Mouse (Mus musculus): Measurements from ENCODE around the gene Nup43. TPM values are rescaled to one million over a fixed set of nuclear protein-coding genes. Genes with fewer than 3 reads are reported as not detected.

Gene Nup43
- polyA plus RNA-seq, 1 experiment: 15.4 TPM

GRCm38 (mm10) chr10:7680731-7681301 is 13.5 kb downstream of the Nup43 start, which contains the start of the genes Pcmt1 and Lats1:
Gene Pcmt1 (minus strand): TSS chr10:7681136.
Gene Lats1 (plus strand): TSS chr10:7681214.
- Histone ChIP-seq H3K4me2 (ENCODE audit: low read depth) (peak within 1 kb of the TSS; percentile 89), H3K79me2 (ENCODE audit: control insufficient read depth, insufficient read depth) (peaks cover 80% of the 10 kb centered on the region), H3ac (ENCODE audit: control insufficient read depth, insufficient read length) (peak within 1 kb of the TSS; percentile 98), H3K36me3 (ENCODE audit: control insufficient read depth, insufficient read depth) (peaks cover 13% of the 10 kb centered on the region), H3K4me3 (peak within 1 kb of the TSS; percentile 60), H3K27me3 (ENCODE audit: control insufficient read depth, insufficient read depth, insufficient read length) (no peaks in the 10 kb centered on the region)
- TF ChIP-seq MYOG (IDR thresholded peaks at IDR 0.05; ENCODE audit: control insufficient read depth in 1 of 3, insufficient read depth in 1 of 3, insufficient read length in 2 of 3, low read depth in 2 of 3) (no peak), TCF3 (IDR thresholded peaks at IDR 0.05; ENCODE audit: insufficient read length, low read depth) (no peak), USF1 (IDR thresholded peaks at IDR 0.05; ENCODE audit: low read depth) (peak; percentile 11), CEBPB (IDR thresholded peaks at IDR 0.05; ENCODE audit: insufficient read depth, poor library complexity, severe bottlenecking) (no peak), MYOD1 (IDR thresholded peaks at IDR 0.05; ENCODE audit: control insufficient read depth in 1 of 3, insufficient read length in 2 of 3, low read depth in 2 of 3) (no peak), POLR2AphosphoS2 (IDR thresholded peaks at IDR 0.05; ENCODE audit: insufficient read length, low read depth) (peak; percentile 83), E2F4 (IDR thresholded peaks at IDR 0.05; ENCODE audit: insufficient read depth) (no peak), MAX (IDR thresholded peaks at IDR 0.05; ENCODE audit: low read depth) (no peak), SRF (IDR thresholded peaks at IDR 0.05; ENCODE audit: control insufficient read depth, insufficient read length, low read depth) (no peak), REST (IDR thresholded peaks at IDR 0.05; ENCODE audit: insufficient read depth, insufficient read length) (peak; percentile 42), TCF12 (IDR thresholded peaks at IDR 0.05; ENCODE audit: insufficient read depth, poor library complexity, severe bottlenecking) (no peak), POLR2A (IDR thresholded peaks at IDR 0.05; ENCODE audit: insufficient read length, low read depth) (peak; percentile 88)

- H3K36me3 ChIP-seq (ENCODE audit: control insufficient read depth, insufficient read depth): peaks cover 6% of the 10 kb centered on the region
- TF ChIP-seq REST (IDR thresholded peaks at IDR 0.05; ENCODE audit: insufficient read depth, insufficient read length): no peak
- no peak for TF ChIP-seq CEBPB (IDR thresholded peaks at IDR 0.05; ENCODE audit: insufficient read depth, poor library complexity, severe bottlenecking)
- TF ChIP-seq TCF3 (IDR thresholded peaks at IDR 0.05; ENCODE audit: insufficient read length, low read depth): no peak
- TF ChIP-seq TCF12 (IDR thresholded peaks at IDR 0.05; ENCODE audit: insufficient read depth, poor library complexity, severe bottlenecking): no peak
- no peak for TF ChIP-seq MAX (IDR thresholded peaks at IDR 0.05; ENCODE audit: low read depth)
- no peak for TF ChIP-seq MYOD1 (IDR thresholded peaks at IDR 0.05; ENCODE audit: control insufficient read depth in 1 of 3, insufficient read length in 2 of 3, low read depth in 2 of 3)
- TF ChIP-seq E2F4 (IDR thresholded peaks at IDR 0.05; ENCODE audit: insufficient read depth): no peak
- TF ChIP-seq POLR2AphosphoS2 (IDR thresholded peaks at IDR 0.05; ENCODE audit: insufficient read length, low read depth): no peak
- no peak for TF ChIP-seq USF1 (IDR thresholded peaks at IDR 0.05; ENCODE audit: low read depth)
- TF ChIP-seq SRF (IDR thresholded peaks at IDR 0.05; ENCODE audit: control insufficient read depth, insufficient read length, low read depth): no peak
- no peak for TF ChIP-seq POLR2A (IDR thresholded peaks at IDR 0.05; ENCODE audit: insufficient read length, low read depth)
- no peak for TF ChIP-seq MYOG (IDR thresholded peaks at IDR 0.05; ENCODE audit: control insufficient read depth in 1 of 3, insufficient read depth in 1 of 3, insufficient read length in 2 of 3, low read depth in 2 of 3)
- H3ac ChIP-seq (ENCODE audit: control insufficient read depth, insufficient read length): peak overlapping the region; percentile 98
Observed at GRCm38 (mm10) chr10:7681343-7682025, 14.2 kb downstream of the Nup43 start.

GRCm38 (mm10) chr10:7682249-7682648 is 14.9 kb downstream of the Nup43 start:
- TF ChIP-seq TCF3 (IDR thresholded peaks at IDR 0.05; ENCODE audit: insufficient read length, low read depth): no peak
- no peaks in the 10 kb centered on the region for H3K36me3 ChIP-seq (ENCODE audit: control insufficient read depth, insufficient read depth)

More at GRCm38 (mm10) chr10:7681343-7682025, 14.2 kb downstream of the Nup43 start:
- H3K4me3 ChIP-seq: peak overlapping the region; percentile 60
- no peaks in the 10 kb centered on the region for H3K27me3 ChIP-seq (ENCODE audit: control insufficient read depth, insufficient read depth, insufficient read length)
- H3K79me2 ChIP-seq (ENCODE audit: control insufficient read depth, insufficient read depth): peaks cover 87% of the 10 kb centered on the region
- H3K4me2 ChIP-seq (ENCODE audit: low read depth): peak overlapping the region; percentile 89

GRCm38 (mm10) chr10:7686902-7687301 is 19.6 kb downstream of the Nup43 start:
- Histone ChIP-seq H3K27me3 (ENCODE audit: control insufficient read depth, insufficient read depth, insufficient read length) (no peaks in the 10 kb centered on the region), H3K79me2 (ENCODE audit: control insufficient read depth, insufficient read depth) (peaks cover 99% of the 10 kb centered on the region), H3K36me3 (ENCODE audit: control insufficient read depth, insufficient read depth) (peaks cover 2% of the 10 kb centered on the region), H3ac (ENCODE audit: control insufficient read depth, insufficient read length) (no peak overlapping the region), H3K4me3 (no peak overlapping the region), H3K4me2 (ENCODE audit: low read depth) (no peak overlapping the region)
- TF ChIP-seq E2F4 (IDR thresholded peaks at IDR 0.05; ENCODE audit: insufficient read depth) (no peak), MYOD1 (IDR thresholded peaks at IDR 0.05; ENCODE audit: control insufficient read depth in 1 of 3, insufficient read length in 2 of 3, low read depth in 2 of 3) (no peak), USF1 (IDR thresholded peaks at IDR 0.05; ENCODE audit: low read depth) (no peak), MYOG (IDR thresholded peaks at IDR 0.05; ENCODE audit: control insufficient read depth in 1 of 3, insufficient read depth in 1 of 3, insufficient read length in 2 of 3, low read depth in 2 of 3) (no peak), TCF12 (IDR thresholded peaks at IDR 0.05; ENCODE audit: insufficient read depth, poor library complexity, severe bottlenecking) (no peak), TCF3 (IDR thresholded peaks at IDR 0.05; ENCODE audit: insufficient read length, low read depth) (no peak), POLR2AphosphoS2 (IDR thresholded peaks at IDR 0.05; ENCODE audit: insufficient read length, low read depth) (no peak), REST (IDR thresholded peaks at IDR 0.05; ENCODE audit: insufficient read depth, insufficient read length) (no peak)

More at GRCm38 (mm10) chr10:7682249-7682648, 14.9 kb downstream of the Nup43 start:
- H3ac ChIP-seq (ENCODE audit: control insufficient read depth, insufficient read length): peak overlapping the region; percentile 98
- peak overlapping the region; percentile 60 for H3K4me3 ChIP-seq
- no peaks in the 10 kb centered on the region for H3K27me3 ChIP-seq (ENCODE audit: control insufficient read depth, insufficient read depth, insufficient read length)
- H3K4me2 ChIP-seq (ENCODE audit: low read depth): peak overlapping the region; percentile 89
- peaks cover 87% of the 10 kb centered on the region for H3K79me2 ChIP-seq (ENCODE audit: control insufficient read depth, insufficient read depth)
